Mouse (Mus musculus) granulocyte monocyte progenitor cell, adult 5-6 weeks (primary cell): Measurements from ENCODE around the gene Cxcr4. TPM values are rescaled to one million over a fixed set of nuclear protein-coding genes. Genes with fewer than 3 reads are reported as not detected.
"Not testable (repeated sequence)": the region's sequence is repeated elsewhere in the genome, so short reads cannot be mapped to it uniquely, and the experiment has no call there.

Source experiments
- ATAC-seq: replicated peaks from 2 replicates; pipeline ENCODE4 v1.8.0; 2016; ENCODE audit warnings: mild to moderate bottlenecking, moderate TSS enrichment, inconsistent platforms; ENCODE audit not compliant: poor library complexity, severe bottlenecking
- total RNA-seq, 2 experiments: library from RNA; stranded (forward) in 1 of 2; stranded (reverse) in 1 of 2; fragments of 200-712, 200-1000 nt in 1 of 2; fragments of >200 nt in 1 of 2; fragmentation: Nextera tagmentation in 1 of 2; gene quantifications; 2 replicates each; pipeline ENCODE4 v1.2.3; 2014 to 2017

Cxcr4 gene
- total RNA-seq, 2 experiments from 2014 or later = 151 to 178 TPM

- ATAC-seq = no peak
Observed at GRCm38 (mm10) chr1:128601307-128601706, 9.2 kb upstream of the Cxcr4 start.

DNA sequence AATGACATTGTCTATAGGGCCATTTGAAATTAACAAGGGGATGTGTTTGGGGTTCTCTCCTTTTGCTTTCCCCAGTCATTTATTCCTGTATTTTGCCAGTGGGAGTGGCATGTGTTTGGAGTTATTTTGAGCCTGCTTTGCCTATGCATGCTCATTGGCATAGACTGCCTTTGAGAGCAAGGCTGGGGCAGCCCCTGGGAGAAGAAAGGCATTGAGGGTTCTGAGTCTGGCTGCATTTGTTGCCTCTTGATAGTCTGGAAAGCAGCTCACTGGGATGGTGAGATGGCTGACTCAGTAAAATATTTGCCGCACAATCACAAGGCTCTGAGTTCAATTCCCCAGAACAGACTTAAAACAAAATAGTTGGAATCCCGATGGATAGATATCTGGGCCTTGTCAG lies 8.5 kb upstream of the Cxcr4 start:
- no peak for ATAC-seq

- ATAC-seq = peak; percentile 57
Observed at GRCm38 (mm10) chr1:128597209-128597782, 5.2 kb upstream of the Cxcr4 start.

DNA sequence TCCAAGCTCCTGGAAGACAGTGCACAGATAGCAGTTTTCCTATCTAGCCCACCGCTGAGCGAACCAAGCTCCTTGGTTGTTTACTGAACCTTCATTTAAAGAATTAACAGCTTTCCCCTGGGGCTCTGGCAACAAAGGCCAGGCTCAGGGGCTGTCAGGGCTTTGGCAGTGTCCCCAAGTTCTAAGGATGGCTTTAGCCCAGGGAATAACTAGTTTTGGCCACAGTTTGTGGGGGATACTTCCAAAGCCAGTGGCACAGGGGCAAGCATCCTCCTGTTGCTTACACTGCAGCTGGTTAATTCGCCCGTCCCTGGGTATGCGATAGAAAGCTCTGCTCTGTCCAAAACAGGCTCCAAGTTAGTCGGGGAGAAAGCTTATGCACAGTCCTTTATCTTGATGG lies 3.4 kb upstream of the Cxcr4 start:
- ATAC-seq = no peak

DNA sequence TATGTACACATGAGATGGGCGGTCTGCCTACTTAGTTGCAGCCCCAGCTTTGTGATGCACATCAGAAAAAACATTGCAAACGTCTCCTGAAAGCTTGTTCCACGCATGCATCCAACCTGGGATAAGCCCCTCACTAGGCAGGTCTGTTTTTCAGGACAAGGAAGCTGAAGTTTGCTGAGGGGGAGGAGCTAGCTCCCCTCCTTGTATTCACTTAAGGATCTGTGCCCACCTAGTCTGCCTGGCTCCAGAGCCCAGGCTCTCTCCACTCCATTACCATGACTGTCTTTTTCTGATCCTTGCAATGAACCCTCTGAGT lies 3.0 kb upstream of the Cxcr4 start:
- ATAC-seq = no peak

GRCm38 (mm10) chr1:128594353-128595104 lies 2.4 kb upstream of the Cxcr4 start:
- ATAC-seq = no peak

- 0 out of 2 replicates have a peak, but pooled peaks have one; percentile 1 for ATAC-seq
Observed at GRCm38 (mm10) chr1:128592961-128593501, 938 bp upstream of the Cxcr4 start.

DNA sequence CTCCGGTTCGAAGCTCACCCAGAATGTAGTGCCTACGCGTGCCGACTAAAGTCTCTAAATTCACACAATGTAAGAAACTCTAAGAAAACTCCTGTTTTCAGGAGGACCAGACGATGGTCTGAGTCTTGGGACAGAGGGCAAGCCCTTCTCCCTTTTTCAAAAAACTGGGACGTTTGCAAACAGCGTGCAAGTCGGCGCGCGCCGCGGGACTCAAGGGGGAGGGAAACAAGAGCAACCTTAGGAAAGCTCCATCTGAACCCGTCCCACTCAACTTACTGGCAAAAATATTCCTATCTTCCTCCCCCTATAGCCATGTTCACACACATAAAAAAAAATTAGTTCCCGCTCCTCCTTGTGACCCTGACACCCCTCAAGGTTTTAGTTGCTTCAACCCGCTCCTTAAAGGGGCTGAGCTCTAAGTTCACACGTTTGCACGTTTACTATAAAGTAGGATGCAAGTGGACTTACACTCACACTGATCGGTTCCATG lies 327 bp downstream of the Cxcr4 start:
- ATAC-seq = no peak

GRCm38 (mm10) chr1:128590816-128591720 lies 1.0 kb downstream of the Cxcr4 start:
- peak; percentile 59 for ATAC-seq

DNA sequence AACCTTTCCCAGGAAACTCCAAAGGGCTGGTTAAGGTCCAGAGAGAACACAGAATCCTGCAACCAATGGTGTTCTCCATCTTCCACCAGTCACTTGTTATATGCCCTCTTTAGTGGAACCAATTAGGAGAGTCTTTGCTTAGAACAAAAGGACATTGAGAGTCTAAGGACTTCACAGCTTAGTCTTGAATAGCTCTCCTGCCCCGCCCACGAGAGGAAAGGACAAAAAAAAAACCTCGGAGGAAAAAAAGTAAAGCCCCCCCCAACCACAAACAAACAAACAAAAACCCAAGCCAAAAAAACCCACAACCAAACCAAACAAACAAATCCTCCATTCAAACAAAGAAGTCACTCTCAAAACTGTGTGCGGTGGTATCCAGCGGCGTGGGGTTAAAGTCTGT lies 2.1 kb downstream of the Cxcr4 start:
- ATAC-seq = no peak

DNA sequence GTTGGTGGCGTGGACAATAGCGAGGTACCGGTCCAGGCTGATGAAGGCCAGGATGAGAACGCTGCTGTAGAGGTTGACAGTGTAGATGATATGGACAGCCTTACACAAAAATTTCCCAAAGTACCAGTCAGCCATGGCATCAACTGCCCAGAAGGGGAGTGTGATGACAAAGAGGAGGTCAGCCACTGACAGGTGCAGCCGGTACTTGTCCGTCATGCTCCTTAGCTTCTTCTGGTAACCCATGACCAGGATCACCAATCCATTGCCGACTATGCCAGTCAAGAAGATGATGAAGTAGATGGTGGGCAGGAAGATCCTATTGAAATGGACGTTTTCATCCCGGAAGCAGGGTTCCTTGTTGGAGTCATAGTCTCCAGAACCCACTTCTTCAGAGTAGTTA lies 2.6 kb downstream of the Cxcr4 start:
- no peak for ATAC-seq

DNA sequence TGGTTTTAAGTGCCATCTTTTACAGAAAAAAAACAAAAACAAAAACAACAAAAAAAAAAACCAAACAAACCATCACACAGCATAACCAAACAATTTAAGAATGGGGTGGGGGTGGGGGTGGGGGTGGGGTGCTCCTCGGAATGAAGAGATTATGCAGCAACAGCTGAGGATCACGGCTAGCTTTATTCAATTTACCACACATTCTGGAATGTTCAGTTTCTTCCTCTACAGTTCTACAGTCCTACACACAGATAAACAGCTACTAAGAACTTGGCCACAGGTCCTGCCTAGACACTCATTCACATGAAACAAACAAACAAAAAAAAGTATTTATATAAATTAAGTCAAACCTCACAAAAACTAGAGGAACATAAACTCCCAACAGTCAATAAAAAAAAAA lies 3.8 kb downstream of the Cxcr4 start:
- no peak for ATAC-seq

GRCm38 (mm10) chr1:128586928-128587780 lies 4.9 kb downstream of the Cxcr4 start:
- peak; percentile 26 for ATAC-seq

DNA sequence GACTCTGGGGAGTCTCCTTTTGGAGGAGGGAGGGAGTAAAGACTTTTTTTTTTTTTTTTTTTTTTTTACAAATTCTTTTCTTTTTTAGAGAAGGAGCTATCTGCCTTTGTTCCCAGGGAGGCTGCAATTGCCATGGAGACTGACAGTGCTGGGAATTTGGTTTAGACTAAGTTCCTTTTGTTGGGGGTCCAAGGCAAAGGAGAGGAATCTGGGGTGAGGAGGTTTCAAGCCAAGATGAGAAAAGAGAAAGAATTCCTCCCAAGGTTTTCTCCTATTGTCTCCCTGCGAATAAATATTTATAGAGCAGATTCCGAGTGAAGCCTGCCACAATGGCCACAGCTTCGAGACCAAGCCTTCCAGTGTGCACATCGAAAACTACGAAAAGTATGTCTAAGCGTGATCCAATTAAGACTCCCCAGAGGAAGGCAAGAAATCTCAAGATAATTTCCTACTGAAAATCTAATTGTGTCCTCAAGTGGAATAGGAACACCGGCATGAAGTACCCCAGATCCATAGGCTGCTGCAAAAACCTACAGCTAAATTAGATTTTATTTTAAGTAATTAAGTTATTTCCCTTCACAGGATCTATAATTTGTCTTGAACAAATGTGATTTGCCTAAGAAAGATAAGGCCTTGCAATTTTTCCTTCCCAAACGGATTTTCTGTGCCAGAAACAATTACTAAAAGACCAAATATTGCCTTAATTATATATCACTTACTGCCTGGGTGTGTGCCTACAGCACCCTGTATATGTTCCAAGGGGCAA lies 5.7 kb downstream of the Cxcr4 start:
- no peak for ATAC-seq

- peak; percentile 46 for ATAC-seq
Observed at GRCm38 (mm10) chr1:128585396-128586161, 6.5 kb downstream of the Cxcr4 start.

- not testable (repeated sequence) for ATAC-seq
Observed at GRCm38 (mm10) chr1:128584716-128585115, 7.4 kb downstream of the Cxcr4 start.

DNA sequence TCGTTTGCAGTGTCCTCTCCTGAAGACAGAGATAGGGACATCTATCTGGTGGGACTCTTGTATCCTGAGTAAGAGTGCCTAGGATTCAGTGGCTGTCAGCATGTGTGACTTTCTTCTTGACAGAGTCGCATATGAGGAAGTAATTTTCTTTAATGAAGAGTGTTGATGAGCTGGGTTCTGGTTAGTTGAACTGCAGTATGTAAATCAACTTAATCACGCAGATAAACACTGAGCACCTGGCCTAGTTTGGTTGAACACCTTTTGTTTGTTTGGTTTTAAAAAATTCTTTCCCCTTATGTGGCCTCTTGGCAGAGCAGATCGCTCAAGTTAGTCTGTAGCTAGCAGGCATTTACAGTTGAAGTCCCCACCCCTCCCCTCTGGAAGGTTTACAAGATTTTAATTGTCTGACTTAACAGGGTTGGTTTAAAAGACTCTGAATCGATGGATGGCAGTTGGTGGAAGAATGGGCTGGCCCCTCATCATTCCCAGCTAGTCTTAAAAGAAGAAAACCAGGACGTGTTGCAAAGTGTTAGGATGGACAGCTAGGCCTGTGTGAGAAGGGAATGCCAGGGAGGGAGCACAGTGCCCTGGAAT lies 8.7 kb downstream of the Cxcr4 start:
- no peak for ATAC-seq

GRCm38 (mm10) chr1:128580321-128580720 lies 11.8 kb downstream of the Cxcr4 start:
- 0 out of 2 replicates have a peak, but pooled peaks have one; percentile 25 for ATAC-seq
